Mouse (Mus musculus) lung, embryonic 14.5 days (tissue): ENCODE data around the gene Ier3. TPM values are rescaled to one million over a fixed set of nuclear protein-coding genes. Genes with fewer than 3 reads are reported as not detected.

ENCODE experiments used
- ATAC-seq: fragments of 200-750 bp; cut with Nextera tagmentation; 2 replicates; pipeline ENCODE4 v1.8.0; 2017; ENCODE audit warnings: mild to moderate bottlenecking, moderate TSS enrichment, moderate library complexity; ENCODE audit not compliant: insufficient read depth
- DNase-seq: peaks from one replicate; pipeline ENCODE4 v3.0.0-alpha.2; 2015
- H3K27ac ChIP-seq: fragments of 300-500 bp; sonication (generic); 2 replicates; pipeline ENCODE4 v1.5.1; 2014; ENCODE audit warnings: low read depth, mild to moderate bottlenecking, moderate library complexity
- H3K27me3 ChIP-seq: fragments of 300-500 bp; sonication (generic); 2 replicates; pipeline ENCODE4 v1.6.1; 2014; ENCODE audit warnings: low read length, control low read depth; ENCODE audit not compliant: insufficient read depth
- H3K36me3 ChIP-seq: fragments of 300-500 bp; sonication (generic); 2 replicates; pipeline ENCODE4 v1.6.1; 2014; ENCODE audit warnings: control low read depth; ENCODE audit not compliant: insufficient read depth
- H3K4me1 ChIP-seq: fragments of 300-500 bp; sonication (generic); 2 replicates; pipeline ENCODE4 v1.6.1; 2014; ENCODE audit warnings: antibody characterized with exemption, control low read depth; ENCODE audit not compliant: insufficient read depth
- H3K4me2 ChIP-seq: fragments of 300-500 bp; sonication (generic); 2 replicates; pipeline ENCODE4 v1.6.1; 2014; ENCODE audit warnings: mild to moderate bottlenecking
- H3K4me3 ChIP-seq: fragments of 300-500 bp; sonication (generic); 2 replicates; pipeline ENCODE4 v1.5.1; 2014; ENCODE audit warnings: low read depth, low read length
- H3K9ac ChIP-seq: fragments of 300-500 bp; sonication (generic); 2 replicates; pipeline ENCODE4 v1.6.1; 2014
- H3K9me3 ChIP-seq: fragments of 300-500 bp; sonication (generic); 2 replicates; pipeline ENCODE4 v1.6.1; 2016; ENCODE audit warnings: low read depth, low read length, control low read depth
- CTCF ChIP-seq: IDR thresholded peaks from 2 replicates; pipeline ENCODE4 v1.5.1; 2016; ENCODE audit warnings: antibody characterized with exemption, low read depth
- WGBS: fragments of 180-500 bp; shearing (Covaris S2); extraction: QIAGEN DNeasy Blood & Tissue Kit; methylation state at CpG from one replicate; pipeline ENCODE4 v1.1.7; 2014; 5-methylcytosine and 5-hydroxymethylcytosine counted together
- polyA plus RNA-seq: library from polyadenylated mRNA; unstranded; fragments of >200 nt; fragmentation: Nextera tagmentation; extraction: Ambion mirVana; gene quantifications from 2 replicates; pipeline ENCODE4 v1.2.1, GENCODE M21; 2014

Gene Ier3
- polyA plus RNA-seq, 1 experiment from 2014 or later = 5.0 TPM

- WGBS = 53% methylated on average over 2 of the region's 2 CpGs
- Histone ChIP-seq H3K9ac (no peak overlapping the region), H3K27ac (no peak overlapping the region), H3K36me3 (peaks cover 40% of the 10 kb centered on the region), H3K9me3 (no peaks in the 10 kb centered on the region), H3K27me3 (no peaks in the 10 kb centered on the region), H3K4me1 (0 out of 2 replicates have a peak, but pooled peaks cover 4% of the 10 kb centered on the region), H3K4me2 (no peak overlapping the region), H3K4me3 (no peak overlapping the region)
- ATAC-seq (no peak), DNase-seq (no peak)
- TF ChIP-seq CTCF = no peak
These were observed 38.4 kb downstream of the Ier3 start for GRCm38 (mm10) chr17:35859835-35860234.

DNA sequence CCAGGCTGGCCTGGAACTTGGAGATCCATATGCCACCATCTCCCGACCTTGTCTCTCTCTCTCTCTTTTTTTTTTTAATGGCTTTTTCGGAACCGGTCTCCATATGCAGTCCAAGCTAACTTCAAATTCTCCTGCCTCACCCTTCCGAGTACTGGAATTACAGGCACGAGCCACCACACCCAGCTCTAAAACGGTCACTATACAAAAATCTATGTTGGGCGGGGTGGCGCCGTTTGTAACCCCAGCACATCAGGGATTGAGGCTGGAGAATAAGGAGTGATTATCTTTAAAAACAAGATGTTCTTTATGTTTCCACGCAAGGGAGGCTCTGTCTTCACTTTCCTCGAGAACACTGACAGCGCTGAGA, 39.3 kb downstream of the Ier3 start:
- H3K4me2 ChIP-seq = peak overlapping the region; percentile 67
- no peaks in the 10 kb centered on the region for H3K27me3 ChIP-seq
- H3K9me3 ChIP-seq = no peaks in the 10 kb centered on the region
- ATAC-seq (no peak; the same call in 1 of the 2 replicates), DNase-seq (no peak)
- H3K4me1 ChIP-seq = 0 out of 2 replicates have a peak, but pooled peaks cover 7% of the 10 kb centered on the region
- H3K4me3 ChIP-seq = peak overlapping the region; percentile 66
- peak overlapping the region; percentile 86 for H3K27ac ChIP-seq
- H3K36me3 ChIP-seq = peaks cover 37% of the 10 kb centered on the region
- WGBS = 3% methylated on average over 12 of the region's 12 CpGs
- no peak for TF ChIP-seq CTCF
- H3K9ac ChIP-seq = peak overlapping the region; percentile 68

DNA sequence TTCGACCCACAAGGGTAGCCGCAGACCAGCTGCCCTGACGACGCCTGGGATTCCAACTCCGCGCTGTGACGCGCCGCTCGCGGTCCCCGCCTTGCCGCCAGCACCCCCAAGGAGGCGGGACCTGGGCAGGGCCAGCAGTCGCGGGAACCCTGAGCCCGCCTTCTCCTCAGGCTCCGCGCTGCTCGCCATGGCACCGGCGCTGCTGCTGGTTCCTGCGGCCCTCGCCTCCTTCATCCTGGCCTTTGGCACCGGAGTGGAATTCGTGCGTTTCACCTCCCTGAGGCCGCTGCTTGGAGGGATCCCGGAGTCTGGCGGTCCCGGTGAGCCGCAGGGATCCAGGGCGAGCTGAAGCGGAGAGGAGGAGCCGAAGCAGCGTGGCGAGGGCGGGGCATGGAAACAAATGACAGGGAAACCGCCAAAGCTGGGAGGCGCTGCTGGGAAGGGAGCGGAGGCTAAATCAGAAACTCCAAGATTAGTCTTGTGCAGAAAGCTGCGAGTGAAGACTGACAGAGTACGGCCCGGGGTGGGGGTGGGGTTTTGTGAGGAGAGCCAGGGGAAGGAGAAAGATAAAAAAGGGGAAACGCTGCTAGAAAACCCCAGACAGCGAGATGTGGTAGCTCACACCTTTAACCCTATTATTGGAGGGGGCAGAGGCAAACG, 39.8 kb downstream of the Ier3 start, which contains the start of gene Nrm:
Nrm (plus strand) TSS at position 121 of the 660 bp plus-strand sequence.
- H3K9me3 ChIP-seq = no peaks in the 10 kb centered on the region
- peak within 1 kb of the TSS; percentile 68 for H3K9ac ChIP-seq
- H3K4me1 ChIP-seq = 0 out of 2 replicates have a peak, but pooled peaks cover 7% of the 10 kb centered on the region
- H3K27me3 ChIP-seq = no peaks in the 10 kb centered on the region
- H3K36me3 ChIP-seq = peaks cover 33% of the 10 kb centered on the region
- ATAC-seq (peak; percentile 92), DNase-seq (peak; percentile 96)
- H3K4me2 ChIP-seq = peak within 1 kb of the TSS; percentile 67
- peak; percentile 62 for TF ChIP-seq CTCF
- WGBS = under 1% methylated on average over 47 of the region's 47 CpGs
- peak within 1 kb of the TSS; percentile 86 for H3K27ac ChIP-seq
- peak within 1 kb of the TSS; percentile 66 for H3K4me3 ChIP-seq

- TF ChIP-seq CTCF = no peak
- H3K36me3 ChIP-seq = peaks cover 8% of the 10 kb centered on the region; the same call in 1 of the 2 replicates
- 23% methylated on average over 10 of the region's 10 CpGs for WGBS
- H3K27me3 ChIP-seq = no peaks in the 10 kb centered on the region
- peak overlapping the region; percentile 68 for H3K4me3 ChIP-seq
- H3K27ac ChIP-seq = peak overlapping the region; percentile 98
- no peak for ATAC-seq
- peak overlapping the region; percentile 80 for H3K9ac ChIP-seq
- DNase-seq = no peak
- peaks cover 13% of the 10 kb centered on the region; the same call in 1 of the 2 replicates for H3K4me1 ChIP-seq
- peak overlapping the region; percentile 98 for H3K4me2 ChIP-seq
- no peaks in the 10 kb centered on the region for H3K9me3 ChIP-seq
These were observed 43.4 kb downstream of the Ier3 start for GRCm38 (mm10) chr17:35864832-35865353.

GRCm38 (mm10) chr17:35865481-35866280, 44.2 kb downstream of the Ier3 start, which contains the start of gene Ppp1r18:
TSS of gene Ppp1r18 (plus strand) at chr17:35865593.
- WGBS = under 1% methylated on average over 43 of the region's 48 CpGs
- peaks cover 16% of the 10 kb centered on the region for H3K4me1 ChIP-seq

GRCm38 (mm10) chr17:35866281-35866831, 44.9 kb downstream of the Ier3 start:
- peaks cover 15% of the 10 kb centered on the region for H3K4me1 ChIP-seq
- no peak for TF ChIP-seq CTCF

More at GRCm38 (mm10) chr17:35865481-35866280, 44.2 kb downstream of the Ier3 start, which contains the start of gene Ppp1r18:
- H3K27ac ChIP-seq = peak within 1 kb of the TSS; percentile 98
- peak within 1 kb of the TSS; percentile 80 for H3K9ac ChIP-seq
- peaks cover 8% of the 10 kb centered on the region for H3K36me3 ChIP-seq
- ATAC-seq (peak; percentile 70), DNase-seq (peak; percentile 89)
- peak within 1 kb of the TSS; percentile 68 for H3K4me3 ChIP-seq
- no peak for TF ChIP-seq CTCF
- H3K4me2 ChIP-seq = peak within 1 kb of the TSS; percentile 98
- H3K9me3 ChIP-seq = no peaks in the 10 kb centered on the region
- no peaks in the 10 kb centered on the region for H3K27me3 ChIP-seq

More at GRCm38 (mm10) chr17:35866281-35866831, 44.9 kb downstream of the Ier3 start:
- ATAC-seq (peak; percentile 61), DNase-seq (peak; percentile 84)
- Histone ChIP-seq H3K4me2 (peak overlapping the region; percentile 98), H3K9ac (peak overlapping the region; percentile 80), H3K4me3 (peak overlapping the region; percentile 68), H3K9me3 (no peaks in the 10 kb centered on the region), H3K27ac (peak overlapping the region; percentile 98), H3K36me3 (peaks cover 12% of the 10 kb centered on the region), H3K27me3 (no peaks in the 10 kb centered on the region)
- under 1% methylated on average over 38 of the region's 38 CpGs for WGBS
